Mouse (Mus musculus) heart, postnatal 0 days (tissue): ENCODE measurements around the gene Ypel3. TPM values are rescaled to one million over a fixed set of nuclear protein-coding genes. Genes with fewer than 3 reads are reported as not detected.
"Not testable (repeated sequence)": the region's sequence is repeated elsewhere in the genome, so short reads cannot be mapped to it uniquely, and the experiment has no call there.

Experiments used
- ATAC-seq: fragments of 200-750 bp; cut with Nextera tagmentation; 2 replicates; pipeline ENCODE4 v1.8.0; 2017; ENCODE audit warnings: low read depth, moderate number of reproducible peaks, moderate library complexity; ENCODE audit not compliant: insufficient read depth
- DNase-seq: peaks from one replicate; pipeline ENCODE4 v3.0.0-alpha.2; 2016; ENCODE audit warnings: low spot score
- H3K27ac ChIP-seq: fragments of 300-500 bp; sonication (generic); 2 replicates; pipeline ENCODE4 v1.5.1; 2014; ENCODE audit warnings: low read depth, mild to moderate bottlenecking
- H3K27me3 ChIP-seq: fragments of 300-500 bp; sonication (generic); 2 replicates; pipeline ENCODE4 v1.6.1; 2014; ENCODE audit warnings: low read length, mixed read lengths; ENCODE audit not compliant: control insufficient read depth, insufficient read depth
- H3K36me3 ChIP-seq: fragments of 300-500 bp; sonication (generic); replicated peaks from 2 replicates; pipeline ENCODE4 v1.6.1; 2014; ENCODE audit warnings: low read length, mixed read lengths; ENCODE audit not compliant: control insufficient read depth, insufficient read depth
- H3K4me1 ChIP-seq: fragments of 300-500 bp; sonication (generic); 2 replicates; pipeline ENCODE4 v1.6.1; 2014; ENCODE audit warnings: antibody characterized with exemption; ENCODE audit not compliant: control insufficient read depth, insufficient read depth
- H3K4me2 ChIP-seq: fragments of 300-500 bp; sonication (generic); 2 replicates; pipeline ENCODE4 v1.6.1; 2014; ENCODE audit warnings: low read depth, mild to moderate bottlenecking, low read length, moderate library complexity
- H3K4me3 ChIP-seq: fragments of 300-500 bp; sonication (generic); 2 replicates; pipeline ENCODE4 v1.5.1; 2014; ENCODE audit warnings: low read depth, low read length
- H3K9ac ChIP-seq: fragments of 300-500 bp; sonication (generic); replicated peaks from 2 replicates; pipeline ENCODE4 v1.6.1; 2014; ENCODE audit warnings: low read depth, low read length, mixed read lengths
- H3K9me3 ChIP-seq: fragments of 300-500 bp; sonication (generic); replicated peaks from 2 replicates; pipeline ENCODE4 v1.6.1; 2016; ENCODE audit warnings: low read length; ENCODE audit not compliant: control insufficient read depth
- CTCF ChIP-seq: IDR thresholded peaks from 2 replicates; pipeline ENCODE4 v1.5.1; 2016; ENCODE audit warnings: antibody characterized with exemption, control low read depth, low read depth
- EP300 ChIP-seq: IDR thresholded peaks from 2 replicates; pipeline ENCODE4 v1.6.1; 2016; ENCODE audit warnings: antibody characterized with exemption, low read depth
- WGBS: fragments of 180-500 bp; shearing (Covaris S2); extraction: QIAGEN DNeasy Blood & Tissue Kit; methylation state at CpG from one replicate; pipeline ENCODE4 v1.1.7; 2014; 5-methylcytosine and 5-hydroxymethylcytosine counted together
- polyA plus RNA-seq: library from polyadenylated mRNA; unstranded; fragments of >200 nt; fragmentation: Nextera tagmentation; extraction: Ambion mirVana; gene quantifications from 2 replicates; pipeline ENCODE4 v1.2.1, GENCODE M21; 2015
- total RNA-seq: library from RNA; depleted of rRNA; stranded (reverse); fragments of >200 nt; gene quantifications from 2 replicates; pipeline ENCODE4 v1.2.3, GENCODE M21; 2014; ENCODE audit warnings: low replicate concordance

Ypel3 gene
- total and polyA plus RNA-seq, 2 experiments from 2014 or later, result 84.1 to 146 TPM

DNA sequence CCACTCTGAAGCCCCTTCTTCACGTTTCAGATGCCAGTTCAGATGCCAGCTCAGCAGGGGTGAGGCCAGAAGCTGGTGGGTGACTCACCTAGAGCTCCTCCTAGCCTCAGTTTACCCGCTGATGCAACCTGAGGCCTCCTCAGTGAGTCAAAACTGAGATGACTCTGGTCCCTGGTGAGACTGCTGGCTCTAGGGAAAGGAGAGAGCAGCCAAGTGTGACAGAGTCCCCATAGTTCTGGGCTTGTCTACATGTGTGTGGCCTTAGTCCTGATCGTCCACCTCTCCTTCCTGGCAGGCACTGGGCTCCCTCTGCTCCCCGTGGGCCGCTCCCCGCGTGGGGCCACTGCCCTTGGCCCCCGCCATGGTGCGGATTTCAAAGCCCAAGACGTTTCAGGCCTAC lies 721 bp downstream of the Ypel3 start:
- Histone ChIP-seq H3K4me2 (peak overlapping the region; percentile 92), H3K9ac (peak overlapping the region; percentile 92), H3K4me3 (peak overlapping the region; percentile 76), H3K27ac (peak overlapping the region; percentile 84), H3K9me3 (no peaks in the 10 kb centered on the region), H3K36me3 (peaks cover 7% of the 10 kb centered on the region; the same call in 1 of the 2 replicates), H3K4me1 (peaks cover 24% of the 10 kb centered on the region; the same call in 1 of the 2 replicates), H3K27me3 (no peaks in the 10 kb centered on the region)
- no peak for DNase-seq
- TF ChIP-seq EP300 (no peak), CTCF (no peak)
- 39% methylated on average over 10 of the region's 10 CpGs for WGBS
- ATAC-seq, result no peak

GRCm38 (mm10) chr7:126778147-126778546 lies 1.4 kb downstream of the Ypel3 start:
- H3K4me1 ChIP-seq, result peaks cover 24% of the 10 kb centered on the region; the same call in 1 of the 2 replicates
- TF ChIP-seq CTCF, result no peak
- TF ChIP-seq EP300, result no peak
- DNase-seq (no peak), ATAC-seq (no peak)
- H3K36me3 ChIP-seq, result peaks cover 7% of the 10 kb centered on the region; the same call in 1 of the 2 replicates
- no peaks in the 10 kb centered on the region for H3K27me3 ChIP-seq
- H3K9me3 ChIP-seq, result no peaks in the 10 kb centered on the region
- no peak overlapping the region; the same call in 1 of the 2 replicates for H3K4me2 ChIP-seq
- 66% methylated on average over 3 of the region's 3 CpGs for WGBS
- H3K9ac ChIP-seq, result no peak overlapping the region
- H3K27ac ChIP-seq, result no peak overlapping the region
- no peak overlapping the region for H3K4me3 ChIP-seq

GRCm38 (mm10) chr7:126779101-126779500 lies 2.3 kb downstream of the Ypel3 start:
- H3K27me3 ChIP-seq, H3K27ac ChIP-seq, DNase-seq, ATAC-seq, H3K9me3 ChIP-seq, H3K36me3 ChIP-seq, H3K9ac ChIP-seq, H3K4me3 ChIP-seq, H3K4me2 ChIP-seq: not testable (repeated sequence)
- WGBS, result 87% methylated on average over 7 of the region's 7 CpGs
- peaks cover 24% of the 10 kb centered on the region; the same call in 1 of the 2 replicates for H3K4me1 ChIP-seq

DNA sequence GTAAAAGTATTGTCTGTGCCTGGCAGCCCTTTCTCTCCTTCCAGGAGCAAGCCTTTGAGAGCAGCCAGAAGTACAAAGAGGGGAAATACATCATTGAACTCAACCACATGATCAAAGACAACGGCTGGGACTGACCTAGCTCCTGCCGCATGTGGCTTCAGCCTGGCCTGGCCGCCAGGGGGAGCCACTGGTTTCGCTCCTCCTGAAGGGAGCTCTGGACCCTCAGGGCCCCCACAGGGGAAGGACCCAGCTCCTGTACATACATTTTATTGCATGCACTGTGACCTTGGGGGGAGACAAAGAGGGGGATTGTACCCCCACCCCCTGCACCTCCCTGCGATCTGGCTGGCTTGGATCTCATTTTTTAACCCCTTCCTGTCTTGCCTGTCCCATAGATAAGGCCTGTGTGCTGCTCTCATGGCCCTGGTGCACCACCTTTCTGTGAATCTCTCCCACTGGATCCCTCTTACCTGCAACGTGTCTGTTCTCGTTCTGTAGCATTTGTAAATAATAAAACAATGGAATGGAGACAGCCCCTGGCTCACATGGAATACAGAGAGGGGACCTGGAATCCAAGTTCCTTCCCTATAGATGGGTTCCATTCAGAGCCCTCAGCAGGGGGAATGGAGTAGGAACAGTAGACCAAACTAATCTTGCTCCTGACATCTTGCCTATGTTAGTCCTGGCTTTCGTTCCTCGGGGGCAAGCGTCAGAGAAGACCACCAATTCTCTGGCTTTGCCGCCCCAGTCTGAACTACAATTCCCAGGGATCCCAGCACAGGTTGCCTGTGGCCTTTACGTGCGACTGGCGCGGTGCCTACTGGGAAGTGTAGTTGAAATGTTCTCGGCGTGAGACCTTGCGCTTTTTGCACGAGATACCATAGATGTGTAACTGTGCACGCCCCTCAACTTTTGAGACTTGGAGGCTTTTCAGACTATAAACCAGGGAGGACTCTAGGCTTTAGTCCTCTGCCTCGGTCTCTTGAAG lies 3.5 kb downstream of the Ypel3 start:
- DNase-seq (peak; percentile 85), ATAC-seq (peak; percentile 66)
- H3K4me1 ChIP-seq, result peaks cover 24% of the 10 kb centered on the region; the same call in 1 of the 2 replicates
- 0 out of 2 replicates have a peak, but pooled peaks have one; percentile 49 for TF ChIP-seq EP300
- peak; percentile 87 for TF ChIP-seq CTCF
- no peaks in the 10 kb centered on the region for H3K27me3 ChIP-seq
- WGBS, result 3% methylated on average over 21 of the region's 21 CpGs
- H3K9me3 ChIP-seq, result no peaks in the 10 kb centered on the region
- peak overlapping the region; percentile 52 for H3K4me3 ChIP-seq
- peak overlapping the region; percentile 91 for H3K4me2 ChIP-seq
- peak overlapping the region; percentile 46 for H3K27ac ChIP-seq
- peaks cover 18% of the 10 kb centered on the region; the same call in 1 of the 2 replicates for H3K36me3 ChIP-seq
- H3K9ac ChIP-seq, result peak overlapping the region; percentile 50

GRCm38 (mm10) chr7:126780971-126781635 lies 4.3 kb downstream of the Ypel3 start, which contains the start of gene Tbx6:
TSS of gene Tbx6 (plus strand) at chr7:126781483.
- Histone ChIP-seq H3K4me2 (peak within 1 kb of the TSS; percentile 91), H3K9ac (peak within 1 kb of the TSS; percentile 50), H3K4me3 (peak within 1 kb of the TSS; percentile 52), H3K27me3 (no peaks in the 10 kb centered on the region), H3K27ac (peak within 1 kb of the TSS; percentile 22; the same call in 1 of the 2 replicates), H3K36me3 (peaks cover 26% of the 10 kb centered on the region), H3K4me1 (peaks cover 22% of the 10 kb centered on the region; the same call in 1 of the 2 replicates), H3K9me3 (no peaks in the 10 kb centered on the region)
- TF ChIP-seq CTCF, result no peak
- TF ChIP-seq EP300, result no peak
- no peak for DNase-seq
- WGBS, result 8% methylated on average over 22 of the region's 22 CpGs
- no peak for ATAC-seq
